Mouse (Mus musculus): ENCODE data around the gene Rhbdf1.

Gene Rhbdf1

DNA sequence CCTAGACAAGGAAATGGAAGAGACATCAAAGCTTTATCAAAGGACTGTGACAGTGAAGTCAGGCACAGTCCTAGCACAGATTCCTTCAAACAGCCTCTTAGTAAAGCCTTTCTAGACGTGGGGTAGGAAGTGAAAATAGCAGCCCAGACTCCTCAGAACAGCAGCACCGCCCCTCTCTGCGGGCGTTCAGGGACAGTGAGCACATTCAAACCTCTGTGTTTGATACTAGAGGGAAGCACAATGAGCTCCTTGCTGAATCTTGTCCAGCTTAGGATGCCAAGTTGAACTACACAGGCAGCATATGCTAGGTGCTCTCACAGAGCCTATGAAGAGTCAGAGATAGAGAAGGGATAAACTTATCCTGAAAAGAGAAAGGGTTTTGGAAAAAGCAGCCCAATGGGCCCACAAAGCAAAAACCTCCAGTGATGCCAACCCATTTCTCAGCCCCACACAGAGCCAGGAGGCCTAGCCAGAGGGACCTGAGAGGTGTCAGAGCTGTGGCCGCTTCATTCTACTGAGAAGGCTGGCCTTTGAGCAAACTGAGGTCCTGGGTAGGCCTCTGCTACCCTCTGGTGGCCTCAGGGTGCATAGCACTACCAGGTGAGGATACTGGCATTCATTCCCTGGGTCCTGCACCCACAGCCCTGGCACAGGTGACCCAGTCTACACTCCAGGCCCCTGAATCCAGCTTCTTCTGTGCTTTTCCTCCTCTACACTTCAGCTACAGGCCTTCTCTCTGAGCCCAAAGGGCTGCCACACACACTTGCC is 16.2 kb upstream of the Rhbdf1 start:
- in situ Hi-C loops (cut with MboI, MseI): no loop called here

DNA sequence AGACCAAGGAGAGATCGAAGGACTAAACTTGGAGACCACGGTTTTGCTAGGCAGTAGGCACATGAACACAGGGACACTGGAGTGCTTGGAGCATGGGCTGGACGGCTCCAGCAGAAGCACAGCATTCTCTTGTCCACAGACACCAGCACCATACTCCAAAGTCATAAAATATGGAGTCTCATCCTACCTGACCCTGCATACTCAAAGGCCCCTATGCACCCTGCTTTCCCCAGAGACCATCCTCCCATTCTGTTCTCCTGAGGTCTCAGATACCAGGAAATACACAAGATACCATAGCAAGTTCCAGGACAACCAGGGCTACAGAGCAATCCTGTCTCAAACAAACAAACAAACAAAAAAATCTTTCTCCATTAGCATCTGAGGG is 15.3 kb upstream of the Rhbdf1 start:
- in situ Hi-C loops (cut with MboI, MseI): no loop called here

DNA sequence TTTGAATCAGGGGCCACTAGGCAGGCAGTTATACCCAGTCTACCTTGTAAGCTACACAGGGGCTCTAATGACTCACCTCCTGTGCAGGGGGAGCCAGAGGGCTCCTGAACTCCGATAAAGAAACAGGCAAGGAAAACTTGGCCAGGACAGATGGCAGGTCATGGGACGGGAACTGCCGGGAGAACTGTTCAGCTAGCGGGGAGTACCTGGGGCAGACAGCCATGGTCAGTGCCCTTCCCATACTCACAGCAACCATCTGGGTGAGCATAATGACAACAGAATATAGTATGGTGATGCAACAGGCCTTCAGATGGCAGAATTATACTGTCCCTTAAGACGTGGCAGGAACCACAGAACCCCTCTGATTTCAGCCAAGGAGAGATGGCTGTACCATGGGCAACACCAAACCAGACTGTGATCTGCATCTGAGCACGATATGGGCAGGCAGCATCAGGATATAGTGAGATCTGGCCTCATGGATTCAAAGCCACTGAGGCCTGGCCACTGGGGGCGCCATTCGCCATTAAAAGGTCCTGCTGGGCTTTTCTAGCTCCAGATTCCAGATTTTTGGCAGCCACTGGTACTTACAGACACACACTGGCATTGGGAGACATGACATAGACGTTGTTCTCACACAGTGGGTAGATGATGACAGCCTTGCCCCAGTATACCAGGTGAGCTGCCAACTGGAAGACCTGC is 14.8 kb upstream of the Rhbdf1 start:
- in situ Hi-C loops (cut with MboI, MseI): no loop called here

DNA sequence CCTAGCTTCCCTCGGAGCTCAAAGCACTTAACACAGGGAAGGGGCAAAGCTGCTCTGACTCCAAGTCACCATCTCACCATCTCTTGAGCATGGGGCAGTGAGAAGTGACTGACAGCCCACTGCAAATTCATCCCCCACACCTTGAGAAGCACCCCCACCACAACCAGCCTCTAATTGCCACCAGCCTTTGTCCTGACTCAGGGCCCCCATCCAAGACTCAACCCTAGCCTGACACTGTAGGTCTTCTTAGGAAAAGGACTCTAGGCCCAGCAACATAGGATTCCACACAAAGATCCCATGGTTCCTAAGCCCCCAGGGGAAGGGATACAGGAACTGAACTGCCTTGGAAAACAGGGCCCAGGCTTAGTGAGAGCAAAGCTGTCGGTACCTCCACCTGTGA is 14.0 kb upstream of the Rhbdf1 start:
- in situ Hi-C loops (cut with MboI, MseI): no loop called here

DNA sequence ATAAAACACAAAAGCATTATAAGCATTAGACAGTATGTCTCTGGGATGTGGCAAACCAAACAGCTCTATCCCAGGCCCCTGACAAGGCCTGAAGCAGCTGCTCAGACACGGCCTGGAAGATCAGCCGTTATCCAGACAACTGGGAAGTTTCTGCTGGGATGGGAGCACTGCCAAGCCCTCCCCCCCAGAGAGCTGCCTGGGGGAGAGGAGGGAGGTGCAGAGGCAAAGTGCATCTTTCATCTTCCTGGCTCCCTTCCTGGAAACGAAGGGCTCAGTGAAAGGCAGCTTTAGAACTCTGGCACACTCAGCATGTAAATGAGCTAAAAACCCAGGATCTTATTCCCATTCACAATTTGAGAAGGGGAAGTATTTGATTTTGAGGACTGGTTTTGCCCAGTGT is 13.5 kb upstream of the Rhbdf1 start:
- in situ Hi-C loops (cut with MboI, MseI): no loop called here

DNA sequence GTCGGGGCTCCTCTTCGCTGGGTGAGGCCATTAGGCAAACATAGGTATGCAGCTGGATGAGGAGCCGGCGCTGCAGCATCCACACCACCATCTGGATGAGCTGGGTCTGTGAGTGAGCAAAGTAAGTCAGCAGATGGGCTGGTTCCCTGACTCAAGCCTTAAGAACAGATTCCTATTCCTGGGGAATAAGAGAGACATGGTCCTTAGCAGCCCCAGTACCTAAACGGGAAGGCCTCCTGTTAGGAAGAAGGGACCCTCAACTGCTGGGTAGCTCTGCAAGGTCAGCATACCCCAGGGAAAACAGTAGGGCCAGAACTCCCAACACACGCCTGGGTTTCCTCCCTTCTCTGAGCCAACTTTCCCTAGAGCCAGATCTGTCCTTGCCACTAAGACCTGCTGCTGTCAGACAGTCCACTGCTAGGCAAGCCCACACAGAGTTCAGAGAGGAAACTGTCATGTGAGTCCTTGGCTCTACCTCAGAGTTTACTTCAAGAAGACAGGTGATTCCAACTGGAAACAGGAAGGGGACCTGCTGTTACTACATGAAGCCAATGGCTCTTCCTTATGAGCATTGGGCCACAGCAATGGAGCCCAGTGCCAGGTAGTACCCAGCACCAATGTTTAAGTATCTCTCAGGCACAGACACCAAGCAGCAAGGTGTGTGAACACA is 12.9 kb upstream of the Rhbdf1 start:
- in situ Hi-C loops (cut with MboI, MseI): no loop called here

DNA sequence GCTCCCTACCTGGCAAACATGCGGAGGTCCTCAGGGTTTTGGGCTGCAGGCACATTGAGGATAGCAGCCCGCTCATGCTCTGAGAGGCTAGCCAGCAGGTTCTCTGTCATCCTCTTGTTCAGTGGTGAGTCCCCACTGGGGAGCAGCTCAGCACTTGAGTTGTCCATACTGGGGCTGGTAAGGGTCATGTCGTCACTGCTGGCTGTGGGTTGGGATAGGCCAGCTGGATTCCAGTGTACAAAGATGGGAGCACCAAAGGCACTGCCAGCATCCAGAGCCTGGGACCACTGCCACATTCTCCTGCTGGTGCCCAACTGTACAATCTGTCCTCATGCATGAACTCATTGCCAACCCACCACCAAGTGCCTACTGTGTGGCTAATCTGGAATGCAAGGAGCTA is 11.8 kb upstream of the Rhbdf1 start:
- in situ Hi-C loops (cut with MboI, MseI): no loop called here

DNA sequence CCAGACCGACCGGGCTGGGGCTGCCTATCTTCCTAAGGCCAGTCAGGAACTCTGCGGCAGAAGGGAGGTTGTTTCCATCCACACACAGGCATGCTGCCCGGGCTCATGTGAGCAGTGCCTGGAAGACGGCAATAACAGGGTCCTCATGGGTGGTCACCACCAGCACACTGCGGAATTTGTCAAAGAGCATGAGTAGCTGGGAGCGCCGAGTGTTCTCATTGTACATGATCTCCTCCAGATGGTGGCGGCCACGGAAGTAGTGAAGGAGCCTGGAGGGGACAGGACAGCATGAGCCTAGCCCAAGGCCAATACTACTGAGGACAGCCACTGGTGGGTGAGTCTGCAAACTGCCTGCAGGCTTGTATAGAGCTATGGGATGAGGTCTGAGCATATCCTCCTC is 10.7 kb upstream of the Rhbdf1 start:
- in situ Hi-C loops (cut with MboI, MseI): no loop called here

DNA sequence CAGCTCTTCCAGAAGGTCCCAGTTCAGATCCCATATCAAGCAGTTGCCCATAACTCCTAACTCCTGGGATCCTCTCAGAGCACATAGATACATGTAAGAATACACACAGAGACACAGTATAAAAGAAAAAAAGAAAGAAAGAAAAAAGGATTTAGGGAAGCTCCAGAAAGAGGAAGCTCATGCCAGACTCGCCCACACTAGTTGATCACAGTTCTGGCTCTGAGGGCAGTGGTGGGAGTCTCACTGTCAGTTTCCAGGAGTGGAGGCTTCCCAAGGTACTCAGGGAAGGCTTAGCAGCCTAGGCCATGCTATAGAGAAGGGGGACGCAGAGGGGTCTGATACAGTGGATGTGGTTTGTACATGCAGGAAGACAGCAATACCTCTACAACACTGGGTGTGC is 9.0 kb upstream of the Rhbdf1 start:
- in situ Hi-C loops (cut with MboI, MseI): no loop called here

DNA sequence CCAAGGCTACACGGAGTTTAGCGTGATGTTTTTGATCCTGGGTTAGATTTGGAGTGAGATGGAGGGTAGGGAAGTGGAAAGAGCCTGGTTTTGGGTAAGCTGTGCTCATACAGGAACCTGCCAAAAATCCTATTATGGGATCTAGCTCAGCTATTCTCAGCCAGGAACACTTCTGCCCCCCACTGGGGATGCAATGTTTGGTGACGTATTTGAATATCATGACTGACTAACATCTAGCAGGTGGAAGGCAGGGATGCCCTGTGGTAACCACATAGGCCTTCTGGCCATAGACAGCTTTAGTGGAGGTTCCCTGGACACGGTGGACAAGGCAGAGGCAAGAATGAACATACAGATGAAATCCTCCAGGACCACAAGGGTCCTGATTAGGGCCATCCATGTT is 8.1 kb upstream of the Rhbdf1 start:
- in situ Hi-C loops (cut with MboI, MseI): no loop called here

DNA sequence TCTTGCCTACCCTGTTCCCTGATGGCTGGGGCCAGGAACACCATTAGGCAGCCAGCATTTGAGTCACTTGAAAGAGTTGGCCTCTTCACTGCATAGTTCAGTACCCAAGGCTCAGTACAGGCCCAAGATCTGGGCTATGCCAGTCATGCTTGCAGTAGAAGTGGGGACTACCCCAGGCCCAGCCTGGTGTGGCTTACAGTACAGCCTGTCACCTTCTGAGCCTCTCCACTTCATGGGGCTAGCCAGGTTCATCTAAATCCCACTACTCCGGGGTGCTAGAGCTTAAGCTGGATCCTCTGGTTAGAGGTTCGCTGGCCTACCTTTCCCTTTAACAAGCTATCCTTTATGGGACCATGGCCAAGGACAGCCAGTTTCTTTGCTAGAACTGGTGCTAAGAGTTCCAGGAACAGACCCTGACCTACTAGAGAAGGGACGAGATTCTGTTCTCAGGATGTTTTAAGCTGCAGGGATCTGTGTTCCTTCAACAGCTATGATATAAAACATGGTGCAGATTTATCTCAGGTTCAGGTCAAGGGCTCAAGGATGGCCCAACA is 6.3 kb upstream of the Rhbdf1 start:
- in situ Hi-C loops (cut with MboI, MseI): no loop called here

DNA sequence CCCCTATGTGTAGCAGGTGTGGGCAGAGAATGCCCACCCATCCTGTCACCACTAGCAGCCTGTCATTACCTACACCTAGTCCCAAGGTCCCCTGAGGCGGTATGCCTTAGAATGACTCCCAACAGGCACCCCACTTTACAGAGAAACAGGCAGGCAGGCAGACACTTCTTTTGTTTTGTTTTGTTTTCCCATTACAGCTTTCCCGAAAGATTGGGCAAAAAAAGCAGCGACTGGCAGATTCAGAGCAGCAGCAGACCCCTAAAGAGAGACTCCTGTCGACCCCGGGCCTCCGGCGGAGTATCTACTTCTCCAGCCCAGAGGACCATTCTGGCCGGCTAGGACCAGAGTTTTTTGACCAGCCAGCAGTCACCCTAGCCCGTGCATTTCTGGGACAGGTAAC is 5.5 kb upstream of the Rhbdf1 start:
- in situ Hi-C loops (cut with MboI, MseI): no loop called here

DNA sequence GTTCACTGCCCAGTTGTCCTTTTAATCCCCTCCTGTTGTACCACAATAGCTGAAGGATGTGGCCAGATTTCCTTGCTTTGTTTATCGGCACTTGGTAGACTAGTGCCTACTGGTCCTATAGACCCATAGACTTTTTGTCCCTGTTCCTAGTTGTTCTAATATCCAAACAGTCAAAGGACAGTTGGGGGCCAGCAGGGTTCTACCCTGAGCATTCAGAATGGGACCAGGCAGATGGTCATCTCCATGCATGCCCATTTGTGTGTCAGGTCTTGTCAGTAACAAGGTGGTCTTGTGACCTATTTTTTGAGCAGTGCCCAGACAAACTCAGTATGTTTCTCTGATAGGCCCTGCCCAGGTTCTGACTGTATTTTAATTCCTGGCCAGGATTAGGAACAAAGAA is 4.9 kb upstream of the Rhbdf1 start:
- in situ Hi-C loops (cut with MboI, MseI): no loop called here

DNA sequence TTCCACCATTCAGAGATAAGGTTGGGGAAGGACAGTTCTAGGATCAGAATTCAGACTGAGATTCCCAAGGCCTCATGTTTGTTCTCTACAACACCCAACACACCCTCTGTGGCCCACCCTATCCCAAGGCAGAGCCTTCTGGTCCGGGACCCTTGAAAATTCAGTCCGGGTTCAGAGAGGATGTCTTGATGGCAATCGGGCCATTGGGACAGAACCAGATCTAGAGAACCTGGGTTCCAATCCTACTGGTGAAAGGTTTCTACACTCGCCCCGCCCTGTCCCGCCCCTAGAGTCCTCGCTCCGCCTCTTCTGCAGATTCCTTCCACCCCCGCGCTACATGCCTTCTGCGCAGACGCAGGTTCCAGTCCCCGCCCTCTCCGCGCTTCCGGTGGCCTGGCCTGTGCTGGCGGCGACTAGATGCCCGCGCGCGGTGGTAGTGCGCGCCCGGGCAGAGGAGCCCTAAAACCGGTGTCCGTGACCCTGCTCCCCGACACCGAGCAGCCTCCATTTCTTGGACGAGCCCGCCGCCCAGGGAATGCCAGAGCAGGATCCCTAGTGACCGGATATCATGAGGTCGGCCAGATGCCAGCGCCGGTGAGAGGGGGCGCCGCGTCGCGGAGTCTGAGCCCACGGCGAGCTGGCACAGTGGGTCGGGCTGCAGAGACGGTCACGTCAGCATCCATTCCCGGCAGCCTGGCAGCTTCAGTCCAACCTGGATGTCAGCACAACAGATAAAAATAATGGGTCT is 4.2 kb upstream of the Rhbdf1 start, which contains the start of gene Mpg:
Gene Mpg, plus strand, starts transcription at position 382 of the 748 bp plus-strand sequence.
- in situ Hi-C loops (cut with MboI, MseI): no loop called here

DNA sequence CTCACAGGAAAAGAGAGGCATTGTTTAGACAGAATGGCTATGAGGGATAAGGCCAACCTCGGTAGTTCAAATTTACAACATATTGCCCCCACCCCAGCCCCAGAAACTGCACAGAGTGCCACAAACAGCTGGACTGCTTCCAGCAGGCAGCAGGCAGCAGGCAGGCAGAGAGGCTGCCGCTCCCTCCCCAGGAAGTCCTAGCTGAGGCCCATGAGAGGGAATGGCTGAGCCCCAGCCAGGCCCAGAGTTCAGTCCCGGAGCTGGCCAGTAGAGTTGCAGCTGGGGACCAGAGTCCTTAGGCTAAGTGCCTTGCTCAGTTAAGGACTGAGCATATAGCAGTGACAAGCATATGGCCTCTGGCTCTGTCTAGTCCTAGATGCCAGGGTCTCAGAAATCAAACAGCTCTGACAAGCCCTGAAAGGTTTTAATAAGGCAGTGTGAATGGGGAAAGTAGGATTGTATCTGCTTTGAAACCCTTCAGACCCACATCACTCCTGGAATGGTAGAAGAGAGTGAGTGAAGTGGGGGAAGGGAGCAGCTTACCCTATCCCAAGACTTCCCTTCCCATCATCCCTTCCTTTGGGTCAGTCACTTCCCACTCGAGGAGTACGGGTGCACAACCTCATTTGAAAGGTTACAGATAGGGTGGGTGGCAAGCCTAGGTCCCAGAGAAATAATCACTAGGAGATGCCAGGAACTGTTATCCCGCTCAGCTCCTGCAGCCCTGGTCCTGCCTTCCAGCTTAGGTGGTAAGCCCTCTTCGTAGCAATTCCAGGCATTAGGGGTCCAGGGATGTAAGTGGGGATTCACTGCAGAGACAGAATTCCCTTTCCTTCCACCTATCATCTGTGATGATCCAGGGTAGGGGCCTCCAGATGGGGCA is 3.4 kb upstream of the Rhbdf1 start:
- in situ Hi-C loops (cut with MboI, MseI): no loop called here

DNA sequence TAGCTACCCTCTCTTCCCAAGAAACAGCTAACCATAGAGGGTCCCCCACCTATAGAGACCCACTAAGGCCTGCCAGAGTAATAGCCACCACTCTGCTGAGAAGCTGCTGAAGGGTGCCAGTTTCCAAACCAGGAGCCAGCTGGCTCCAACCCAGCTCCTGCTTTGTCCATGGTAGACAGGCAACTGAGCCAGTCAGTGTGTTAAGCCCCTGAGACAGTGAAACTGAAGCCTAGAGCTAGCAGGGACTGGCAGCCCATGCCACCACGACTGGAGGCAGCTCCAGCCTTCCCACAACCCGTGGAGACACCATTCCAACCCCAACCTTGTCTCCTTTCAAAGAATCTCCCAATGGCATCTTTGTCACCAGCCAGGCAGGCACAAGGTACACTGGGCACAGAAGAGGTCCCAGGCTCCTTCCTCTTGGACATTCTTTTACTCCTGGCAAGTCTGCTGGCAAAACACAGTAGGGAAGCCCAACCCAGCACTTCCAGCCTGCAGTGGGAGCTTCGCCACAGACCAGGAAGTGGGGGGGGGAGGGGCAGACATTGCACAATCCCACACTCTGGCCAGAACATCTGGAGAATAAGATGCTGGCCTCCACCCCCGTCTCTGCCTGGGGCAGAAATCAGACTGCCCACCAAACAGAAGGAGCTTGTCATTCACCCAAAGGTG is 2.5 kb upstream of the Rhbdf1 start:
- in situ Hi-C loops (cut with MboI, MseI): no loop called here

DNA sequence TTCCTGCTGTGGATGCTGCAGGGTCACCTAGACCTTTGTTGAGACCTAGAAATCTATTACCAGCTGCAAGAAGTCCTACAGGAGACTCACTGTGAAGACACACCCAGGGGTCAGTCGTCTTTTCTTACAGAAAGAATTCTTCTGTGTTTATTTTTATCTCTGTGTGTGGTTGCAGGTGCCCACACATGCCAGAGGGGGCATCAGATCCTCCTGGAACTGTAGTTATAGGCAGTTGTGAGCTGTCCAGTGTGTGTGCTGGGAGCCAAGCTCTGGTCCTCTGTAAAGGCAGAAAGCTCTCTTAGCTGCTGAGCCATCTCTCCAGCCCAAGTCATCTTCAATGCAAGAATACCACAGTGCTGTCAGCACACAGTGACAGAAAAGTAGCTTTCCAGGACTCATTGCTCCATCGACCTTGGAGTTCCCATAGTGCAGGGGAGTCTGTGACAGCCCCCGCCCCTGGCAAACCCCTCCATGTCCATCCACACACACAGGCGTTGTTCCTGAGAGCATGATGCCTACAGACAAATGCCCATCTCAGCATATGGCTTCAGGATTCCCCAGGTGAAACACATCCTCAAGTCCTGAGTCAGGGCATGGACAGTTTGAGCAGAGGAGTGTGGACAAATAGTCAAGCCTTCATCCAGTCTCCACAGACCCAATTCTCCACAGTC is 1.3 kb upstream of the Rhbdf1 start:
- in situ Hi-C loops (cut with MboI, MseI): no loop called here

DNA sequence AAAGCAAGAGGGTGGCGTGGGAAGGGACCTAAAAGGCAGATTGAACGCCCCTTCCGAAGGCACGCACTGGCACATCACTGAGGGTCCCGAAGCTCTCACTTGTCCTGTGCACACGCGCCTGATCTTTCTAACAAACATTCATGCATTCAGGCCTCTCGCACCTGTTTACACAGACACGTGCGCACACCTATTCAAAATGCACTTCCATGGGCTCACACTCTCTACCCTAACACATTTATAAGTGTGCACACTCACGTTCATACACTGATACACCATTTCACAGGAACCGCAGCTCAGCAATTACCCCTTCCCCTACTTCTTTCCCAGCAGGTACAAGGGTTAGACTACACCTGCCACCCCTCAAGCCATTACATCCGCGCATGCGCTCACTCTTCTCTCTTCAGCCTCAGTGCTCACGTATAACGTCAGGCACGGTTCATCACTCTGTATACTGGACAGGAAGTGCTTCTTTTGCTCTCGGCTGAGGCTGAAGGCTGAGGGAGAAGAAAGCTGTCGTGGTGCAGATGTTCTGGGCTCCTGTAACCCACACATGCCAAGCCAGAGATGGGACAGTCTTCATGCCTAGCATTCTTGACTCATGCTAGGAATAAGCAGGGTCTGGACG is 582 bp upstream of the Rhbdf1 start:
- in situ Hi-C loops (cut with MboI, MseI): no loop called here

DNA sequence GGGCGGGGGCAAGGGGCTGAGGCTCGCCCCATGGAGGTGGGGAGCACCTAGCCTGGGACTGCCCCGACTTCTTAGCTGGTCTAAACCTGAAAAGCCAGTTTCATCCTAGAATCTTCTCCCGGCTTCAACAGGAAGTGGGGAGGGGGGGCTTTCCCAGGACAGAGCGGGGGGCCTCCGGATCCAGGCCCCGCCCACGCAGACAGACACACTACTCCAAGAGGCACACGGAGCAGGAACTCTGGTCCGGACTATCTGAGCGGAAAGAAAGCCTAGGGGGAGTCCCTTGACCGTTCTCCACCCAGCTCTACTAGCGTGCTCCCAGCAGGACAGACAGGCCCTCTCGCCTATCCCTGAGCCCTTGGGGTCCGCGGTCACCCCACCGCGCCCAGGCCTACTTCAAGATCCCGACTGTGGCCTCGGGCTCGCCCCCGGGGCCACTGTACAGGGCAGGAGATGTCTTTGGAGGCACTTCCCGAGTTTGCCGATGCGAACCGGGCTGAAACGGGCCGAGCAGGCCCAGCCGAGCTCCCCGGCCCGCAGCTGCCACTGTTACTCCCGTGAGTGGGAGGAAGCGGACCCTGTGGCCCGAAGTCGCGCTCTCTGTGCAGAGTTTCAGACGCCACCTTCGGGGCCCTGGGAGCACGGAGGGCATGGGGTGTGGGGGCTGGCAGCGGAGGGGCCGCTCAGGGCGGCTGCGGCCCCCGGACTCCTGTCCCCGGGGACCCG is 712 bp downstream of the Rhbdf1 start:
- in situ Hi-C loops (cut with MboI, MseI): no loop called here

Data from T-helper 1 cell (primary cell).